9 mouse cellular contexts compared by ENCODE assay signal in genomic region chr3:87411150-87411549, GRCm38 (mm10). TPM values are rescaled to one million over a fixed set of nuclear protein-coding genes. Genes with fewer than 3 reads are reported as not detected.
DNase-seq lines count a peak whose midpoint lies in the region; ATAC-seq and TF ChIP-seq lines count a peak whose summit lies in the region.
"Had no signal": no experiment of that assay in that cellular context is flagged by ENCODE, and none has a peak within 500 bp of the region (broad histone marks: within the 10 kb centered on the region; RNA-seq: fewer than 3 reads in every experiment).

No protein-coding gene starts in this region.

- ATAC-seq in forebrain, postnatal 0 days: peak; percentile 43; the same call in 1 of the 2 replicates

- no peak overlapping the region for H3K27ac ChIP-seq in cerebellum, adult 2 months (ENCODE audit: insufficient read depth, low read length)
- no peak overlapping the region for H3K27ac ChIP-seq in forebrain, postnatal 0 days (ENCODE audit: low read depth, low read length)
- no peak overlapping the region for H3K27ac ChIP-seq in kidney, adult 2 months (ENCODE audit: insufficient read depth, low read depth, low read length)
- no peak overlapping the region for H3K27ac ChIP-seq in olfactory bulb, adult 2 months (ENCODE audit: insufficient read depth, low read depth, low read length)

- H3K36me3 ChIP-seq in forebrain, postnatal 0 days (ENCODE audit: insufficient read depth): no peaks in the 10 kb centered on the region
- no peaks in the 10 kb centered on the region for H3K36me3 ChIP-seq in kidney, adult 2 months (ENCODE audit: control insufficient read depth, insufficient read depth, low read length)

- WGBS in cerebellum, adult 2 months: 12% methylated on average over 12 of the region's 12 CpGs
- 13% methylated on average over 12 of the region's 12 CpGs for WGBS in forebrain, postnatal 0 days
- 14% methylated on average over 12 of the region's 12 CpGs for WGBS in kidney, adult 2 months
- WGBS in olfactory bulb, adult 2 months: 17% methylated on average over 12 of the region's 12 CpGs

- H3K4me2 ChIP-seq in forebrain, postnatal 0 days (ENCODE audit: low read depth): no peak overlapping the region

- no peaks in the 10 kb centered on the region for H3K27me3 ChIP-seq in cerebellum, adult 2 months (ENCODE audit: control insufficient read depth, insufficient read depth, low read length)
- no peaks in the 10 kb centered on the region for H3K27me3 ChIP-seq in forebrain, postnatal 0 days (ENCODE audit: insufficient read depth, low read length)
- no peaks in the 10 kb centered on the region for H3K27me3 ChIP-seq in kidney, adult 2 months (replicated peaks; ENCODE audit: control insufficient read depth, insufficient read depth, low read length)

- H3K4me1 ChIP-seq in cerebellum, adult 2 months (ENCODE audit: control insufficient read depth, insufficient read depth, low read length): no peaks in the 10 kb centered on the region
- no peaks in the 10 kb centered on the region for H3K4me1 ChIP-seq in forebrain, postnatal 0 days (ENCODE audit: insufficient read depth)
- no peaks in the 10 kb centered on the region for H3K4me1 ChIP-seq in kidney, adult 2 months (ENCODE audit: control insufficient read depth, insufficient read depth, low read length)
- no peaks in the 10 kb centered on the region for H3K4me1 ChIP-seq in olfactory bulb, adult 2 months (ENCODE audit: control insufficient read depth, insufficient read depth, low read length)

- no peaks in the 10 kb centered on the region for H3K9me3 ChIP-seq in forebrain, postnatal 0 days (ENCODE audit: low read length)

- peak; percentile 7 to 38 for DNase-seq in urinary bladder, adult 18-20 months (ENCODE audit: low spot score in 2 of 2)
- DNase-seq in urinary bladder, postnatal 10 days (ENCODE audit: low spot score): no peak
- DNase-seq in cerebellum, adult 2 months: peak; percentile 22 to 36
- DNase-seq in forebrain, postnatal 0 days: peak; percentile 35
- peak; percentile 17 for DNase-seq in kidney, adult 2 months
- DNase-seq in lung, adult 18-20 months: peak; percentile 20 to 33
- peak; percentile 55 to 61 for DNase-seq in thymus, postnatal 36 days

- no peak overlapping the region for H3K4me3 ChIP-seq in cerebellum, adult 2 months (replicated peaks; ENCODE audit: insufficient read depth, low read depth, low read length)
- H3K4me3 ChIP-seq in forebrain, postnatal 0 days (ENCODE audit: low read depth, low read length): no peak overlapping the region
- H3K4me3 ChIP-seq in kidney, adult 2 months (ENCODE audit: insufficient read depth, low read depth, low read length): no peak overlapping the region
- no peak overlapping the region for H3K4me3 ChIP-seq in olfactory bulb, adult 2 months (ENCODE audit: insufficient read depth, low read depth, low read length)

- no peak for TF ChIP-seq POLR2A in cerebellum, adult 2 months (IDR thresholded peaks at IDR 0.05; ENCODE audit: borderline replicate concordance, insufficient read depth, low read length)
- no peak for TF ChIP-seq POLR2A in kidney, adult 2 months (IDR thresholded peaks at IDR 0.05; ENCODE audit: low read depth, low read length)
- TF ChIP-seq POLR2A in olfactory bulb, adult 2 months (IDR thresholded peaks at IDR 0.05; ENCODE audit: insufficient read depth, low read depth, low read length): no peak

- peak; percentile 79 for TF ChIP-seq CTCF in cerebellum, adult 2 months (IDR thresholded peaks at IDR 0.05; ENCODE audit: borderline replicate concordance, insufficient read depth, low read depth, low read length)
- peak; percentile 74 for TF ChIP-seq CTCF in forebrain, postnatal 0 days (IDR thresholded peaks at IDR 0.05; ENCODE audit: low read depth)
- peak; percentile 72 for TF ChIP-seq CTCF in kidney, adult 2 months (conservative IDR thresholded peaks at IDR 0.05; ENCODE audit: insufficient read depth, insufficient read length, low read depth, low read length)
- peak; percentile 84 for TF ChIP-seq CTCF in olfactory bulb, adult 2 months (IDR thresholded peaks at IDR 0.05; ENCODE audit: insufficient read depth, low read depth, low read length)

- no peak overlapping the region for H3K9ac ChIP-seq in forebrain, postnatal 0 days

RNA-seq across cellular contexts. Expression of gene Fcrl5, which starts 24.4 kb away (rescaled TPM):
- polyA plus RNA-seq in cerebellum, adult 2 months (2012; rRNA removed): not detected in 2 replicates
- total RNA-seq in forebrain, postnatal 0 days (2014; rRNA removed): not detected in 2 replicates
- not detected in 2 replicates for polyA plus RNA-seq in forebrain, postnatal 0 days (2015; fragmentation: Nextera tagmentation; extraction: Ambion mirVana)
- 0.09 TPM in 1 of 2 replicates, not detected in the other for polyA plus RNA-seq in kidney, adult 2 months (2012; rRNA removed)
- not detected in 2 replicates for polyA plus RNA-seq in olfactory bulb, adult 2 months (2012; ENCODE audit: insufficient read depth, insufficient read length, low replicate concordance, missing spikeins)
- total RNA-seq: gastrocnemius, postnatal 4 days had no signal

RNA-seq across cellular contexts. Expression of gene Fcrl1, which starts 35.0 kb away (rescaled TPM):
- polyA plus RNA-seq in cerebellum, adult 2 months (2012; rRNA removed): 0.21 and 0.29 TPM in 2 replicates
- total RNA-seq in forebrain, postnatal 0 days (2014; rRNA removed): not detected in 2 replicates
- 0.10 TPM in 1 of 2 replicates, not detected in the other for polyA plus RNA-seq in forebrain, postnatal 0 days (2015; fragmentation: Nextera tagmentation; extraction: Ambion mirVana)
- polyA plus RNA-seq in kidney, adult 2 months (2012; rRNA removed): 0.11 and 2.4 TPM in 2 replicates
- not detected in 2 replicates for polyA plus RNA-seq in olfactory bulb, adult 2 months (2012; ENCODE audit: insufficient read depth, insufficient read length, low replicate concordance, missing spikeins)

RNA-seq across cellular contexts. Expression of gene Cd5l, which starts 53.5 kb away (rescaled TPM):
- 0.05 TPM in 1 of 2 replicates, not detected in the other for polyA plus RNA-seq in cerebellum, adult 2 months (2012; rRNA removed)
- total RNA-seq in forebrain, postnatal 0 days (2014; rRNA removed): 0.15 TPM in 1 of 2 replicates, not detected in the other
- not detected in 2 replicates for polyA plus RNA-seq in forebrain, postnatal 0 days (2015; fragmentation: Nextera tagmentation; extraction: Ambion mirVana)
- 0.08 and 0.55 TPM in 2 replicates for polyA plus RNA-seq in kidney, adult 2 months (2012; rRNA removed)
- polyA plus RNA-seq in olfactory bulb, adult 2 months (2012; ENCODE audit: insufficient read depth, insufficient read length, low replicate concordance, missing spikeins): not detected in 2 replicates
